Mouse (Mus musculus) forebrain, embryonic 15.5 days (tissue): ENCODE results near the gene Hoxb8. TPM values are rescaled to one million over a fixed set of nuclear protein-coding genes. Genes with fewer than 3 reads are reported as not detected.

ENCODE experiments used
- ATAC-seq: fragments of 200-750 bp; cut with Nextera tagmentation; replicated peaks from 2 replicates; pipeline ENCODE4 v1.8.0; 2017; ENCODE audit warnings: mild to moderate bottlenecking, moderate TSS enrichment, moderate library complexity
- H3K27ac ChIP-seq: fragments of 300-500 bp; sonication (generic); replicated peaks from 2 replicates; pipeline ENCODE4 v1.5.1; 2015; ENCODE audit warnings: mild to moderate bottlenecking, inconsistent platforms
- H3K27me3 ChIP-seq: fragments of 300-500 bp; sonication (generic); 2 replicates; pipeline ENCODE4 v1.6.1; 2015; ENCODE audit warnings: inconsistent platforms
- H3K36me3 ChIP-seq: fragments of 300-500 bp; sonication (generic); 2 replicates; pipeline ENCODE4 v1.6.1; 2015; ENCODE audit warnings: mild to moderate bottlenecking, inconsistent platforms
- H3K4me1 ChIP-seq: fragments of 300-500 bp; sonication (generic); 2 replicates; pipeline ENCODE4 v1.6.1; 2015; ENCODE audit warnings: inconsistent platforms
- H3K4me2 ChIP-seq: fragments of 300-500 bp; sonication (generic); replicated peaks from 2 replicates; pipeline ENCODE4 v1.6.1; 2015; ENCODE audit warnings: mild to moderate bottlenecking, inconsistent platforms
- H3K4me3 ChIP-seq: fragments of 300-500 bp; sonication (generic); 2 replicates; pipeline ENCODE4 v1.5.1; 2015; ENCODE audit warnings: mild to moderate bottlenecking, inconsistent platforms
- H3K9ac ChIP-seq: fragments of 300-500 bp; sonication (generic); replicated peaks from 2 replicates; pipeline ENCODE4 v1.6.1; 2015; ENCODE audit warnings: mild to moderate bottlenecking, inconsistent platforms
- H3K9me3 ChIP-seq: fragments of 300-500 bp; sonication (generic); 2 replicates; pipeline ENCODE4 v1.6.1; 2016; ENCODE audit warnings: inconsistent platforms
- WGBS: fragments of 180-500 bp; shearing (Covaris S2); methylation state at CpG from one replicate; pipeline ENCODE4 v1.1.7; 2015; ENCODE audit warnings: mixed read lengths; 5-methylcytosine and 5-hydroxymethylcytosine counted together
- polyA plus RNA-seq: library from polyadenylated mRNA; unstranded; fragments of >200 nt; fragmentation: Nextera tagmentation; extraction: Ambion mirVana; gene quantifications from 2 replicates; pipeline ENCODE4 v1.2.1, GENCODE M21; 2015

The Hoxb8 gene
- polyA plus RNA-seq, 1 experiment from 2014 or later, result not detected

- 0 out of 2 replicates have a peak, but pooled peaks cover 6% of the 10 kb centered on the region for H3K4me1 ChIP-seq
- WGBS, result under 1% methylated on average over 35 of the region's 35 CpGs
- no peaks in the 10 kb centered on the region for H3K36me3 ChIP-seq
- no peak overlapping the region for H3K9ac ChIP-seq
- H3K4me2 ChIP-seq, result no peak overlapping the region
- H3K4me3 ChIP-seq, result no peak overlapping the region
- peaks cover 97% of the 10 kb centered on the region for H3K27me3 ChIP-seq
- ATAC-seq, result no peak
- no peak overlapping the region for H3K27ac ChIP-seq
- no peaks in the 10 kb centered on the region for H3K9me3 ChIP-seq
Observed at GRCm38 (mm10) chr11:96300354-96301063, 18.8 kb downstream of the Hoxb8 start.

- Histone ChIP-seq H3K9me3 (no peaks in the 10 kb centered on the region), H3K27me3 (peaks cover 97% of the 10 kb centered on the region), H3K4me3 (no peak overlapping the region), H3K9ac (no peak overlapping the region), H3K27ac (no peak overlapping the region), H3K4me2 (no peak overlapping the region), H3K4me1 (0 out of 2 replicates have a peak, but pooled peaks cover 6% of the 10 kb centered on the region), H3K36me3 (no peaks in the 10 kb centered on the region)
- ATAC-seq, result no peak
- WGBS, result 2% methylated on average over 10 of the region's 10 CpGs
Observed at GRCm38 (mm10) chr11:96301064-96301431, 19.3 kb downstream of the Hoxb8 start.

GRCm38 (mm10) chr11:96301837-96302236 lies 20.1 kb downstream of the Hoxb8 start:
- H3K4me2 ChIP-seq, result no peak overlapping the region
- no peak overlapping the region for H3K27ac ChIP-seq
- H3K4me1 ChIP-seq, result 0 out of 2 replicates have a peak, but pooled peaks cover 6% of the 10 kb centered on the region
- WGBS, result 0% methylated on average over 15 of the region's 15 CpGs
- no peaks in the 10 kb centered on the region for H3K9me3 ChIP-seq
- H3K36me3 ChIP-seq, result no peaks in the 10 kb centered on the region
- ATAC-seq, result no peak
- H3K9ac ChIP-seq, result no peak overlapping the region
- H3K4me3 ChIP-seq, result no peak overlapping the region
- peaks cover 97% of the 10 kb centered on the region for H3K27me3 ChIP-seq

GRCm38 (mm10) chr11:96302381-96303150 lies 20.9 kb downstream of the Hoxb8 start:
- H3K27me3 ChIP-seq, result peaks cover 97% of the 10 kb centered on the region
- no peaks in the 10 kb centered on the region for H3K9me3 ChIP-seq
- no peak overlapping the region for H3K27ac ChIP-seq
- H3K4me1 ChIP-seq, result 0 out of 2 replicates have a peak, but pooled peaks cover 6% of the 10 kb centered on the region
- no peaks in the 10 kb centered on the region for H3K36me3 ChIP-seq
- H3K4me3 ChIP-seq, result no peak overlapping the region
- ATAC-seq, result no peak
- H3K4me2 ChIP-seq, result no peak overlapping the region
- 4% methylated on average over 23 of the region's 23 CpGs for WGBS
- H3K9ac ChIP-seq, result no peak overlapping the region

- Histone ChIP-seq H3K4me2 (no peak within 1 kb of the TSS), H3K4me3 (no peak within 1 kb of the TSS), H3K9ac (no peak within 1 kb of the TSS), H3K4me1 (0 out of 2 replicates have a peak, but pooled peaks cover 6% of the 10 kb centered on the region), H3K36me3 (no peaks in the 10 kb centered on the region), H3K27me3 (peaks cover 97% of the 10 kb centered on the region), H3K27ac (no peak within 1 kb of the TSS), H3K9me3 (no peaks in the 10 kb centered on the region)
- ATAC-seq, result no peak
- WGBS, result under 1% methylated on average over 69 of the region's 69 CpGs
Observed at GRCm38 (mm10) chr11:96303151-96304099, 21.7 kb downstream of the Hoxb8 start, which contains the start of gene Hoxb5. Gene Hoxb5 (plus strand): TSS chr11:96303336.

- Histone ChIP-seq H3K9ac (no peak overlapping the region), H3K4me2 (no peak overlapping the region), H3K27me3 (peaks cover 99% of the 10 kb centered on the region), H3K36me3 (no peaks in the 10 kb centered on the region), H3K9me3 (no peaks in the 10 kb centered on the region), H3K4me1 (0 out of 2 replicates have a peak, but pooled peaks cover 6% of the 10 kb centered on the region), H3K4me3 (no peak overlapping the region), H3K27ac (no peak overlapping the region)
- no peak for ATAC-seq
- WGBS, result under 1% methylated on average over 38 of the region's 38 CpGs
Observed at GRCm38 (mm10) chr11:96304381-96305195, 22.9 kb downstream of the Hoxb8 start.

- H3K4me2 ChIP-seq, result no peak overlapping the region
- no peak for ATAC-seq
- no peak overlapping the region for H3K4me3 ChIP-seq
Observed at GRCm38 (mm10) chr11:96305505-96306182, 23.9 kb downstream of the Hoxb8 start.

GRCm38 (mm10) chr11:96306183-96306907 lies 24.6 kb downstream of the Hoxb8 start:
- 5% methylated on average over 7 of the region's 7 CpGs for WGBS
- H3K27ac ChIP-seq, result no peak overlapping the region

More at GRCm38 (mm10) chr11:96305505-96306182, 23.9 kb downstream of the Hoxb8 start:
- peaks cover 99% of the 10 kb centered on the region for H3K27me3 ChIP-seq
- 0 out of 2 replicates have a peak, but pooled peaks cover 6% of the 10 kb centered on the region for H3K4me1 ChIP-seq
- H3K9ac ChIP-seq, result no peak overlapping the region
- H3K9me3 ChIP-seq, result no peaks in the 10 kb centered on the region
- H3K36me3 ChIP-seq, result no peaks in the 10 kb centered on the region
- WGBS, result 17% methylated on average over 6 of the region's 6 CpGs
- no peak overlapping the region for H3K27ac ChIP-seq

GRCm38 (mm10) chr11:96306908-96307269 lies 25.2 kb downstream of the Hoxb8 start:
- Histone ChIP-seq H3K27ac (no peak overlapping the region), H3K27me3 (peaks cover 99% of the 10 kb centered on the region), H3K36me3 (no peaks in the 10 kb centered on the region), H3K4me2 (no peak overlapping the region), H3K9me3 (no peaks in the 10 kb centered on the region), H3K4me1 (0 out of 2 replicates have a peak, but pooled peaks cover 6% of the 10 kb centered on the region), H3K9ac (no peak overlapping the region), H3K4me3 (no peak overlapping the region)
- ATAC-seq, result no peak
- 4% methylated on average over 13 of the region's 13 CpGs for WGBS

More at GRCm38 (mm10) chr11:96306183-96306907, 24.6 kb downstream of the Hoxb8 start:
- Histone ChIP-seq H3K4me3 (no peak overlapping the region), H3K9me3 (no peaks in the 10 kb centered on the region), H3K9ac (no peak overlapping the region), H3K27me3 (peaks cover 99% of the 10 kb centered on the region), H3K36me3 (no peaks in the 10 kb centered on the region), H3K4me1 (0 out of 2 replicates have a peak, but pooled peaks cover 6% of the 10 kb centered on the region), H3K4me2 (no peak overlapping the region)
- ATAC-seq, result no peak

GRCm38 (mm10) chr11:96308763-96309162 lies 27.1 kb downstream of the Hoxb8 start:
- no peak for ATAC-seq
- Histone ChIP-seq H3K9ac (no peak overlapping the region), H3K27ac (no peak overlapping the region), H3K27me3 (peaks cover 99% of the 10 kb centered on the region), H3K4me2 (no peak overlapping the region), H3K4me3 (no peak overlapping the region), H3K4me1 (0 out of 2 replicates have a peak, but pooled peaks cover 2% of the 10 kb centered on the region), H3K36me3 (no peaks in the 10 kb centered on the region), H3K9me3 (no peaks in the 10 kb centered on the region)
- 9% methylated on average over 4 of the region's 4 CpGs for WGBS
